Mouse (Mus musculus): ENCODE measurements around the gene Zfp942.
A peak's percentile ranks its signal among the peaks of the same experiment; 100 is the strongest.

The Zfp942 gene

DNA sequence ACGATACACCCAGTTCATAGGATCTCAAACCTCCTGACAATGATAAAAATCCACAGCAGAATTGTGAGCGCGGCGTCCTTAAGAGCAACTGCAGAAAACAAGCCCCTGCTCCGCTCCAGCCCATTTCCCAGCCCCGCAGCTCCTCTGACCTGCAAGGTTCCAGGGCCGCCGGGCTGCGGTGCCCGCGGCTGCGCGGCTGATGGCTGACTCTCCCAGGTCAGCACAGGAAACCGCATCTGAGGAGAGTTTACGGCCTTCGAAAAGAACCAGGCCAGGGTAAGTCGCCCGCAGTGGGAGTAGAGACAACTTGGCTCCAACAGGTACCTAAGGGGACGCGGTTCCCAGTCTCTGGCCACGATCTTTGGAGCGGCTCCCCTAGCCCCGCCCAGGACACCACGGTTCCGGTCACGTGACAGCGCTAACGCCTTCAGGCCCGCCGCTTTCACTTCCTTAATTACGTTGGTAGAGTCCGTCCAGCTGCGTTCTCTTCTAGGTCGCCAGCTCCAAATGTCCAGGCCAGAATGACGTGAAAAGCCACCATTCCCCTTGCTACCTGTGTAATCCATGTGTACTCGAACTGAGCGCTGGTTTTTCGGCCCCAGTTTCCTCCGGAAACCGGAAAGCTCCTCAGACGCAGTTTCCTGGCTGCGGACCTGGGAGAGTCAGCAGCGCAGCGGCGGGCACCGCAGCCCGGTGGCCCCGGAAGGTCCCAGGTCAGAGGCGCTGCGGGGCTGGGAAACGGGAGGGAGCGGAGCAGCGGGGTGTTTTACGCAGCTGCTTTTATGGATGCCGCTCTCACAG, at the start of gene Zfp942, which contains the start of gene Zfp943:
Gene Zfp942, minus strand, starts transcription at position 358 of the 801 bp plus-strand sequence.
Gene Zfp943, plus strand, starts transcription at position 446 of the 801 bp plus-strand sequence.
- peak; percentile 37 for DNase-seq (ENCODE audit: low spot score)

DNA sequence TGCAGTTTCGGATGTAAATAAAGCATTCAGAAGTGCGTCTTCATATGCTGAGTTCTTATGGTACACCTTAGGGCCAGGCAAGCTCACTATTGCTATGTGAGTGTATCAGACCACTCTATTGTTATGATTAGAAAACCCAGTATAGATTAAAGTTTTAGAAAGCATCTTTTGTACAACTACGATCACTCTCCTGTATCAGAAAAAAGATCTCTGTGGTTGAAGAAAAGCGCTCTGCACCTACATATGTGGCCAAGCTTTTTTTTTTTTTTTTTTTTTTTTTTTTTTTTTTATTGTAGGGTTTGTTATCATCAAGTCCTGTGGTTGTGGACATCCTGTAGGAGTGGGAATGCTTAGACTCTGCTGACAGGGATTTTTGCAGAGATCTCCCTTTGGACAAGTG, 1.0 kb upstream of the Zfp942 start:
- no peak for DNase-seq (ENCODE audit: low spot score)

DNA sequence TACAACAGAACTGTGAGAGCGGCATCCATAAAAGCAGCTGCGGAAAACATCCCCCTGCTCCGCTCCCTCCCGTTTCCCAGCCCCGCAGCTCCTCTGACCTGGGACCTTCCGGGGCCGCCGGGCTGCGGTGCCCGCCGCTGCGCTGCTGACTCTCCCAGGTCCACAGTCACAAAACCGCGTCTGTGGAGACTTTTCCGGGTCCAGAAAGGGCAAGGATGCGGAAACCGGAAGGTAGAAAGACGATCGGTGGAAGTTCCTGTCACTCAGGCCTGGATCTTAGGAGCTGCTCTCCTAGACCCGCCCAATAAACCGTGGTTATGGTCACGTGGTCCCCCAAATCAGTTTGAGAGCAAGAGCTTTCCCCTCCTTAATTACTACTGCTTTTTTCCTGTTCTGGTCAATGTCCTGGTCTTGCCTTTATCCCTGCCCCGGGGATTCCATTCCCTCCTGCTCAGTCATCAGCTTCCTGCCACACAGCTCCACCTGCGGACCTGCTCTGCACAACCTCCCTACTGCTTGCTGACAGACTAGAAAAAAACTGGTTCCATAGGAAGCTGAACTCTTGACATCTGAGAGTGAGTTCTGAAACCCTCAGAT, 52.7 kb downstream of the Zfp942 start, which contains the start of gene Zfp995:
Gene Zfp995, minus strand, starts transcription at position 471 of the 597 bp plus-strand sequence.
- DNase-seq (ENCODE audit: low spot score), result peak; percentile 8

DNA sequence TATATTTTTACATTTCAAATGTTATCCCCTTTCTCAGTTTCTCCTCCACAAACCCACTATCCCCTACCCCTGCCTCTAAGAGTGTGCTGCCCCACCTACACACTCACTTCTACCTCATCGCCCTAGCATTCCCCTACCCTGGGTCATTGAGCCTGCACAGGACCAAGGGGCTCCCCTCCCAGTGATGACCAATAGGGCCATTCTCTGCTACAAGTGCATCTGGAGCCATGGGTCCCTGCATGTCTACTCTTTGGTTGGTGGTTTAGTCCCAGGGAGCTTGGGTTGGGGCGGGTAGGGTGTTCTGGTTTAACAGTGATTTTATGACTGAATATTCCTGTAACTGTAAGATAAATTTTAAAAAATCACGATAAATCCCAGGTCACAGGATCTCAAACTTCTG, 53.2 kb downstream of the Zfp942 start:
- DNase-seq (ENCODE audit: low spot score), result no peak

Data from spleen, adult 12 weeks (tissue).